Mouse (Mus musculus) gastrocnemius, postnatal 14 days (tissue): ENCODE data around the gene Fam160b1. TPM values are rescaled to one million over a fixed set of nuclear protein-coding genes. Genes with fewer than 3 reads are reported as not detected.

ENCODE experiments used
- DNase-seq: peaks from one replicate; pipeline ENCODE4 v3.0.0; 2021; ENCODE audit warnings: mixed read lengths
- intact Hi-C: fragments of 180-260 bp; cut with DNase I; formaldehyde crosslinking; loops from one replicate; pipeline ENCODE4 v1.15.1; 2025; ENCODE audit warnings: low total_unique reads
- total RNA-seq, 2 experiments: library from RNA; stranded (reverse); gene quantifications; 2 replicates each; pipeline ENCODE4 v1.2.3; 2021

Gene Fam160b1
- total RNA-seq, 2 experiments from 2014 or later, result 8.1 to 8.6 TPM

GRCm38 (mm10) chr19:57339281-57339864 lies 21.1 kb upstream of the Fam160b1 start:
- DNase-seq, result no peak
- intact Hi-C loops, result no loop called here

GRCm38 (mm10) chr19:57340900-57341742 lies 19.4 kb upstream of the Fam160b1 start:
- no peak for DNase-seq
- intact Hi-C loops, result no loop called here

GRCm38 (mm10) chr19:57343860-57344259 lies 16.6 kb upstream of the Fam160b1 start:
- intact Hi-C loops, result no loop called here
- DNase-seq, result no peak

- no peak for DNase-seq
- intact Hi-C loops, result no loop called here
Observed at GRCm38 (mm10) chr19:57344678-57345077, 15.8 kb upstream of the Fam160b1 start.

GRCm38 (mm10) chr19:57349096-57349495 lies 11.4 kb upstream of the Fam160b1 start:
- intact Hi-C loops, result no loop called here
- no peak for DNase-seq

- intact Hi-C loops, result no loop called here
- DNase-seq, result no peak
Observed at GRCm38 (mm10) chr19:57352337-57352935, 8.0 kb upstream of the Fam160b1 start.

- intact Hi-C loops, result no loop called here
- no peak for DNase-seq
Observed at GRCm38 (mm10) chr19:57353228-57353627, 7.3 kb upstream of the Fam160b1 start.

- intact Hi-C loops, result no loop called here
Observed at GRCm38 (mm10) chr19:57354050-57354449, 6.4 kb upstream of the Fam160b1 start.

GRCm38 (mm10) chr19:57354715-57355114 lies 5.8 kb upstream of the Fam160b1 start:
- intact Hi-C loops, result no loop called here
- DNase-seq, result no peak

More at GRCm38 (mm10) chr19:57354050-57354449, 6.4 kb upstream of the Fam160b1 start:
- no peak for DNase-seq

- intact Hi-C loops, result no loop called here
- no peak for DNase-seq
Observed at GRCm38 (mm10) chr19:57355451-57356251, 4.8 kb upstream of the Fam160b1 start.

GRCm38 (mm10) chr19:57356273-57356672 lies 4.2 kb upstream of the Fam160b1 start:
- DNase-seq, result no peak
- intact Hi-C loops, result no loop called here

- DNase-seq, result no peak
- intact Hi-C loops, result no loop called here
Observed at GRCm38 (mm10) chr19:57357244-57357643, 3.2 kb upstream of the Fam160b1 start.

GRCm38 (mm10) chr19:57357811-57358210 lies 2.7 kb upstream of the Fam160b1 start:
- intact Hi-C loops, result no loop called here
- DNase-seq, result no peak

- intact Hi-C loops, result no loop called here
- DNase-seq, result peak; percentile 78
Observed at GRCm38 (mm10) chr19:57358322-57358721, 2.2 kb upstream of the Fam160b1 start.

GRCm38 (mm10) chr19:57358836-57359598 lies 1.5 kb upstream of the Fam160b1 start:
- no peak for DNase-seq
- intact Hi-C loops, result no loop called here

- DNase-seq, result no peak
- intact Hi-C loops, result no loop called here
Observed at GRCm38 (mm10) chr19:57359701-57360326, 666 bp upstream of the Fam160b1 start.

GRCm38 (mm10) chr19:57361131-57361938 lies 855 bp downstream of the Fam160b1 start:
- DNase-seq, result peak; percentile 54
- intact Hi-C loops, result no loop called here

- intact Hi-C loops, result no loop called here
- no peak for DNase-seq
Observed at GRCm38 (mm10) chr19:57361939-57362307, 1.4 kb downstream of the Fam160b1 start.
